Mouse (Mus musculus): ENCODE measurements around the gene Gls2. TPM values are rescaled to one million over a fixed set of nuclear protein-coding genes. Genes with fewer than 3 reads are reported as not detected.

The Gls2 gene
- polyA plus RNA-seq, 1 experiment from 2014 or later = 1.7 TPM

DNA sequence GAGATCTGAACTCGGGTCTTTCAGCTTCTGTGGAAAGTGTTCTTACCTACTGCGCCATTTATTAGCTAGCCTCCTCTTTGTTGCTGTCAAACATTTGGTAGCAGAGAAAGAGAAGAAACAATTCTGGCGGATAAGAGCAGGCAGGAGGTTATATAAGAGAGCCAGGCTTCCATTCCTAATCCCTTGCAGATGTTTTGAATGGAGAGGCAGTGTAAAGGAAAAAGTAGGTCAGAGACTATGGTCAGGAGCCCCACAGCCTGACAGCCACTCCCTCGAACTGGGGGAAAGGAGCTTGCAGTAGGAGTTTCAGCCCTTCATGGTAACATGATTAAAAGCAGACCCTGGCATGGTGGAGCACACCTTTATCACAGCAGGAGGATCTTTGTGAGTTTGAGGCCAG, 42.1 kb downstream of the Gls2 start:
- no peak overlapping the region for H3K9ac ChIP-seq (ENCODE audit: low read length)
- H3K4me1 ChIP-seq (replicated peaks; ENCODE audit: control insufficient read depth, insufficient read depth, low read length) = peaks cover 5% of the 10 kb centered on the region
- no peaks in the 10 kb centered on the region for H3K27me3 ChIP-seq (ENCODE audit: control insufficient read depth, insufficient read depth, low read depth, low read length)
- H3K4me2 ChIP-seq (ENCODE audit: low read depth, low read length) = no peak overlapping the region
- H3K27ac ChIP-seq (ENCODE audit: low read length) = no peak overlapping the region
- no peak for ATAC-seq (ENCODE audit: low read depth)
- WGBS = 72% methylated on average over 4 of the region's 4 CpGs
- H3K9me3 ChIP-seq (ENCODE audit: control insufficient read depth, low read length) = no peaks in the 10 kb centered on the region
- peaks cover 11% of the 10 kb centered on the region for H3K36me3 ChIP-seq (ENCODE audit: control insufficient read depth, insufficient read depth, low read length)
- H3K4me3 ChIP-seq (ENCODE audit: low read length) = no peak overlapping the region

DNA sequence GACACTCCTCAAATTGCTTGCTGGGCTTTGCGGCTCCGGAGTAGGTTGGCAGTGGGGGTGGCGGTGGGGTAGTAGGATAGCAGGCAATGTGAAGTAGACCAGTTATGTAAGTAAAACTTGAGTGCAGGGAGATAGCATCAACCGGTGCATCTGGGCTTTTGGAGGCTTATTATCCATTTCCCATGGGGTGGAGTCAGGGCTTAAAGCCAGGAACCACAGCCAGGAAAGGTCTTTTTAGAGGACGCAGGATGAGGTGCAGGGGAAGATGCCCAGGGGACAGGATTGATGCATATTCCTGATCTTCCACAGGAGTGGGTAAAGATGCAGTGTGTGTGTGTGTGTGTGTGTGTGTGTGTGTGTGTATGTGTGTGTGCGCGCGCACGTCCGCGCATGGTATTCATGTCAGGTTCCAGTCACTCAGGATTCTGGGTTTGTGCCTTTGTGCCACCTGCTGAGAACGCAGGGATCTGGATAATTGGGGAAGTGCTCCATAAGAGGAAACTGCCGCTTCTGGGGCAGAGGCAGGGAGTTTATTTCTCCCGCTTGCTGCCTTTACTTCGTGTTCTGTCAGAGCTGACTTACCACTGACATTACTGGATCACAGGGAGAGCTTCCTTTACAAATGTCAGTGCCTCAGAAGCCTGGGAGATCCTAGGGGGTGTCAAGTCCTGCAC, 43.7 kb downstream of the Gls2 start:
- H3K4me1 ChIP-seq (replicated peaks; ENCODE audit: control insufficient read depth, insufficient read depth, low read length) = peaks cover 2% of the 10 kb centered on the region
- H3K4me2 ChIP-seq (ENCODE audit: low read depth, low read length) = no peak overlapping the region
- ATAC-seq (ENCODE audit: low read depth) = no peak
- no peaks in the 10 kb centered on the region for H3K9me3 ChIP-seq (ENCODE audit: control insufficient read depth, low read length)
- no peaks in the 10 kb centered on the region for H3K27me3 ChIP-seq (ENCODE audit: control insufficient read depth, insufficient read depth, low read depth, low read length)
- no peak overlapping the region for H3K9ac ChIP-seq (ENCODE audit: low read length)
- H3K36me3 ChIP-seq (ENCODE audit: control insufficient read depth, insufficient read depth, low read length) = peaks cover 19% of the 10 kb centered on the region
- WGBS = 80% methylated on average over 15 of the region's 15 CpGs
- no peak overlapping the region for H3K27ac ChIP-seq (ENCODE audit: low read length)
- H3K4me3 ChIP-seq (ENCODE audit: low read length) = no peak overlapping the region

DNA sequence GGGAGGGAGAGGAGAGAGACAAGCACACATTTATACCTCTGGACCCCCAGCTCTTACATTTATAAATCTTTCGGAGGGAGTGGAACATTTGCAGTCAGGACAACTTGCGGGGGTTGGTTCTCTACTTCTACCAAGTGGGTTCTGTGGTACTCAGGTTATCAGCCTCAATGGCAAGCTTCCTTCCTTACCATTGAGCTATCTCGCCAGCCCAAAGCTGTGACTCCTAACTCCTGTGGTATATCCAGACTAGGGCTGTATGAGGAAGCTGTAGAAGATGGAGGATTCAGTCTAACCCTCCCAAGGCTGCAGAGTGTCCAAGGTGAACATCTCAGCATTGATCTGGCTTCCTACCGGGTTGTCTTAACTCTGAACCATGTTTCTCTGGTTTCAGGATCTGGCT, 44.9 kb downstream of the Gls2 start:
- Histone ChIP-seq H3K4me2 (ENCODE audit: low read depth, low read length) (no peak overlapping the region), H3K4me1 (replicated peaks; ENCODE audit: control insufficient read depth, insufficient read depth, low read length) (peaks cover 2% of the 10 kb centered on the region), H3K36me3 (ENCODE audit: control insufficient read depth, insufficient read depth, low read length) (peaks cover 22% of the 10 kb centered on the region), H3K9me3 (ENCODE audit: control insufficient read depth, low read length) (no peaks in the 10 kb centered on the region), H3K9ac (ENCODE audit: low read length) (no peak overlapping the region), H3K27ac (ENCODE audit: low read length) (no peak overlapping the region), H3K4me3 (ENCODE audit: low read length) (no peak overlapping the region), H3K27me3 (ENCODE audit: control insufficient read depth, insufficient read depth, low read depth, low read length) (no peaks in the 10 kb centered on the region)
- WGBS = 90% methylated on average over 4 of the region's 4 CpGs
- ATAC-seq (ENCODE audit: low read depth) = no peak

DNA sequence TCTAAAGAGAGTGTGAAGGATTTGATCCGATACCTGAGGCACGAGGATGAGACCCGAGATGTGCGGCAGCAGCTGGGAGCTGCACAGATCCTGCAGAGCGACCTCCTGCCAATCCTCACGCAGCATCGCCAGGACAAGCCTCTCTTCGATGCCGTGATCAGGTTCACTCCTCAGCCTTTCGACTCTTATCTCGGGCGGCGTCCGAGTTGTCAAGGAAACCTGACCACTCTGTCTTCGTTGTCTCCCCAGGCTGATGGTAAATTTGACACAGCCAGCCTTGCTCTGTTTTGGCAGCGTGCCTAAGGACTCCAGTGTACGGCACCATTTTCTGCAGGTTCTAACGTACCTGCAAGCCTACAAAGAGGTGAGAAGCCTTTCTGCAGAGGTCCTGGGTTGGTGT, 45.9 kb downstream of the Gls2 start:
- H3K36me3 ChIP-seq (ENCODE audit: control insufficient read depth, insufficient read depth, low read length) = peaks cover 30% of the 10 kb centered on the region
- peaks cover 2% of the 10 kb centered on the region for H3K4me1 ChIP-seq (replicated peaks; ENCODE audit: control insufficient read depth, insufficient read depth, low read length)
- no peaks in the 10 kb centered on the region for H3K27me3 ChIP-seq (ENCODE audit: control insufficient read depth, insufficient read depth, low read depth, low read length)
- no peak overlapping the region for H3K27ac ChIP-seq (ENCODE audit: low read length)
- ATAC-seq (ENCODE audit: low read depth) = no peak
- H3K9ac ChIP-seq (ENCODE audit: low read length) = no peak overlapping the region
- no peak overlapping the region for H3K4me2 ChIP-seq (ENCODE audit: low read depth, low read length)
- no peak overlapping the region for H3K4me3 ChIP-seq (ENCODE audit: low read length)
- no peaks in the 10 kb centered on the region for H3K9me3 ChIP-seq (ENCODE audit: control insufficient read depth, low read length)
- WGBS = 79% methylated on average over 18 of the region's 18 CpGs

DNA sequence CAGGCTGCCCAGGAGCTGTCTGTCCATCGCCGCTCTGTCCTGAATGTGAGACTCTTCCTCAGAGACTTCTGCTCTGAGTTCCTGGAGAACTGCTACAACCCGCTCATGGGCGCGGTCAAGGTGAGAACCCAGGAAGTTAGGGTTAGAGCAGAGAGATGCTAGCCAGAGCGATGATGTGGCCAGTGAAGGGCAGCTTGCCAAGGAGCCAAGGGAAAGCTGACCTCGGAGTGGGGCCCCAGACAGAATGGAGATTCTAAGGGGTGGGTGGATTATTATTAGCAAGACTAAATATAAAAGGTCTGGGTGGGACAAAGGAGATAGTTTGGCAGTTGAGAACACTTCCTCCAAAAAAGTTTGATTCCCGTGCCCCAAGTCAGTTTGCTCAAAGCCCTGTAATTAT, 49.0 kb downstream of the Gls2 start:
- WGBS = 80% methylated on average over 8 of the region's 8 CpGs
- peaks cover 45% of the 10 kb centered on the region for H3K36me3 ChIP-seq (ENCODE audit: control insufficient read depth, insufficient read depth, low read length)

DNA sequence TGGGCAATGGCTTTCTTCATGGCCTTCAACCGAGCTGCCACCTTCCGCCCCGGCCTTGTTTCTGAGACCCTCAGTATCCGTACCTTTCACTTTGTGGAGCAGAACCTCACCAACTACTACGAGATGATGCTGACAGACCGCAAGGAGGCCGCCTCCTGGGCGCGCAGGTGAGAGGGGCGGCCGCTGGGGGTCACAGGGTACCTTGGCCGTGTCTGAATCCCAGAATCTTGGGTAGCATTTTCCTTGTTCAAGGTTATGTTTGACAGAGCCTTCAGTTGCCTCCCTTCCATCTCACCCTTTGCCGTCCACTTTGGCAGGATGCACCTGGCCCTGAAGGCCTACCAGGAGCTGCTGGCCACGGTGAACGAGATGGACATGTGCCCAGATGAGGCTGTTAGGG, 49.9 kb downstream of the Gls2 start:
- H3K9me3 ChIP-seq (ENCODE audit: control insufficient read depth, low read length) = no peaks in the 10 kb centered on the region
- ATAC-seq (ENCODE audit: low read depth) = no peak
- 91% methylated on average over 15 of the region's 15 CpGs for WGBS
- H3K9ac ChIP-seq (ENCODE audit: low read length) = no peak overlapping the region
- peaks cover 49% of the 10 kb centered on the region for H3K36me3 ChIP-seq (ENCODE audit: control insufficient read depth, insufficient read depth, low read length)
- H3K4me2 ChIP-seq (ENCODE audit: low read depth, low read length) = no peak overlapping the region
- no peaks in the 10 kb centered on the region for H3K27me3 ChIP-seq (ENCODE audit: control insufficient read depth, insufficient read depth, low read depth, low read length)
- H3K4me1 ChIP-seq (replicated peaks; ENCODE audit: control insufficient read depth, insufficient read depth, low read length) = no peaks in the 10 kb centered on the region
- no peak overlapping the region for H3K27ac ChIP-seq (ENCODE audit: low read length)
- no peak overlapping the region for H3K4me3 ChIP-seq (ENCODE audit: low read length)

More for the DNA sequence above, 49.0 kb downstream of the Gls2 start:
- H3K9ac ChIP-seq (ENCODE audit: low read length) = no peak overlapping the region
- ATAC-seq (ENCODE audit: low read depth) = no peak
- no peaks in the 10 kb centered on the region for H3K4me1 ChIP-seq (replicated peaks; ENCODE audit: control insufficient read depth, insufficient read depth, low read length)
- no peak overlapping the region for H3K4me2 ChIP-seq (ENCODE audit: low read depth, low read length)
- H3K4me3 ChIP-seq (ENCODE audit: low read length) = no peak overlapping the region
- H3K27me3 ChIP-seq (ENCODE audit: control insufficient read depth, insufficient read depth, low read depth, low read length) = no peaks in the 10 kb centered on the region
- H3K9me3 ChIP-seq (ENCODE audit: control insufficient read depth, low read length) = no peaks in the 10 kb centered on the region
- H3K27ac ChIP-seq (ENCODE audit: low read length) = no peak overlapping the region

DNA sequence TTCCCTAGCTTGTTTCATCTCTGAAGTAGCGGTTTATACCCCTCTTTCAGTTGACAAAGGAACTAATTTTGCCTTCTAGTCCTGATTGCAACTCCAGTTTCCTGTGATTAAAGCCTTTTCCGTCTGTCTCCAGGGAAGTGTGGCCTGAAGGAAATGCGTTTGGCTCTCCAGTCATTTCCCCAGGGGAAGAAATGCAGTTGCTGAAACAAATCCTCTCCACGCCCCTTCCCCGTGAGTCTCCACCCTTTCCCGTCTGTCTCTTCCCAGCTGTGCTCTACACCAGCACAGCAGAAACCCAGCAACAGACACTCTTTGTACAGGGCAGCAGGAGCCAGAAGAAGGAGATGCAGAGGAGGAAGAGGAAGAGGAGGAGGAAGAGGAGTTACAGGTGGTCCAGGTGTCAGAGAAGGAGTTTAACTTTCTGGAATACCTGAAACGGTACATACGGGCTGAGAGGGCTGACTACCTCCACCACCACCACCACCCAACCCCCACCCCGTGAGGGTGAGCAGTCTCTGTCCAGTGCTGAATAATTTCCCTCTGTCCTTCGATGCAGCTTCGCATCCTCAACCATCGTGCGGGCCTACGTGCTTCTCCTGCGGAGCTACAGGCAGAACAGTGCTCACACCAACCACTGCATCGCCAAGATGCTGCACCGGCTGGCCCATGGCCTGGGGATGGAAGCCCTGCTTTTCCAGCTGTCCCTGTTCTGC, 52.9 kb downstream of the Gls2 start:
- H3K36me3 ChIP-seq (ENCODE audit: control insufficient read depth, insufficient read depth, low read length) = peaks cover 60% of the 10 kb centered on the region
- H3K4me1 ChIP-seq (replicated peaks; ENCODE audit: control insufficient read depth, insufficient read depth, low read length) = no peaks in the 10 kb centered on the region
- H3K27me3 ChIP-seq (ENCODE audit: control insufficient read depth, insufficient read depth, low read depth, low read length) = no peaks in the 10 kb centered on the region
- no peaks in the 10 kb centered on the region for H3K9me3 ChIP-seq (ENCODE audit: control insufficient read depth, low read length)
- 70% methylated on average over 17 of the region's 17 CpGs for WGBS
- peak; percentile 81 for ATAC-seq (ENCODE audit: low read depth)
- H3K27ac ChIP-seq (ENCODE audit: low read length) = peak overlapping the region; percentile 88
- peak overlapping the region; percentile 7 for H3K4me3 ChIP-seq (ENCODE audit: low read length)
- peak overlapping the region; percentile 33 for H3K4me2 ChIP-seq (ENCODE audit: low read depth, low read length)
- no peak overlapping the region for H3K9ac ChIP-seq (ENCODE audit: low read length)

DNA sequence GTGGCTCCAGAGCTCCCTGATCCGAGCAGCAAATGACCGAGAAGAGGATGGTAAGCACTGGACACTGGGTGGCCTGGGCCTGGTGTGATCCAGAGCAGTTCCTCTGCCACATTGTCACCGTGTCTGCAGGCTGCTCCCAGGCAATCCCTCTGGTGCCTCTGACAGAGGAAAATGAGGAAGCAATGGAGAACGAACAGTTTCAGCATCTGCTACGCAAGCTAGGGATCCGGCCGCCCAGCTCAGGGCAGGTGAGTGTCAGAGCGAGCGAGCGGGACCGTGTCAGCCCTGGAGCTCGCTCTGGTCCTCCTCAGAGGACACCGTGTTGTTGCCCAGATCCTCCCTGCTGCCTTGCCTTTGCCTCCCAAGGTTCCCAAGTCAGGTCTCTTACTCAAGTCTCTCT, 56.3 kb downstream of the Gls2 start:
- 85% methylated on average over 13 of the region's 13 CpGs for WGBS

DNA sequence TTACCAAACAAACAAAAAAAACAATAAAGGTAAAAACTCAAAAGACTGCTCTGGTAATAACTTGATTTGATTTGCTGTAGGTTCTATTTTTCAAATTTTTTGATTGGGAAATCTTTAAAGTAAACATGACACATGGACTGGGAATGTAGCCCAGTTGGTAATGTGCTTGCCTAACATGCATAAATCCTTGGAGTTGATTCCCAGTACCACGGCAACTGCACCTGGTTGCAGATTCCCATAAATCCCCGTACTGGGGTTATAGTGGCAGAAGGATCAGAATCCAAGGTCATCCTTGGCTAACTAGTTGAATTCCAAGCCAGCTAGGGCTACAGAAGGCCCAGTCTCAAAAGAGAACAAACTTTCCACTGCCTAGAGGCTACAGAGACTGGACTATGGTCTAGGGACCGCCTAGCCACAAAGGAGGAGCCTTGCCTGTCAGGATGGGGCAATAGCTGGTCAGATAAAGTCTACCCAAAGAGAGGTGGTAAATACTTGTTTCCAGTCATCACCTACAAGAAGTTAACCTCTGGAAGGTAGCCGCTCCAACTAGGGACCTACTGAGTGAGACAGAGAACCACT, 59.5 kb downstream of the Gls2 start, which contains the start of gene Apon:
Gene Apon (plus strand): TSS at position 420 of the 579 bp plus-strand sequence.
- no peak within 1 kb of the TSS for H3K4me3 ChIP-seq (ENCODE audit: low read length)
- H3K9me3 ChIP-seq (ENCODE audit: control insufficient read depth, low read length) = no peaks in the 10 kb centered on the region
- H3K27ac ChIP-seq (ENCODE audit: low read length) = no peak within 1 kb of the TSS
- no peaks in the 10 kb centered on the region for H3K4me1 ChIP-seq (replicated peaks; ENCODE audit: control insufficient read depth, insufficient read depth, low read length)
- no peak for ATAC-seq (ENCODE audit: low read depth)
- peaks cover 27% of the 10 kb centered on the region for H3K36me3 ChIP-seq (ENCODE audit: control insufficient read depth, insufficient read depth, low read length)
- WGBS = 70% methylated on average over 4 of the region's 4 CpGs
- H3K4me2 ChIP-seq (ENCODE audit: low read depth, low read length) = no peak within 1 kb of the TSS
- no peak within 1 kb of the TSS for H3K9ac ChIP-seq (ENCODE audit: low read length)
- H3K27me3 ChIP-seq (ENCODE audit: control insufficient read depth, insufficient read depth, low read depth, low read length) = no peaks in the 10 kb centered on the region

More for the DNA sequence above, 56.3 kb downstream of the Gls2 start:
- ATAC-seq (ENCODE audit: low read depth) = no peak
- Histone ChIP-seq H3K9me3 (ENCODE audit: control insufficient read depth, low read length) (no peaks in the 10 kb centered on the region), H3K4me2 (ENCODE audit: low read depth, low read length) (no peak overlapping the region), H3K27ac (ENCODE audit: low read length) (no peak overlapping the region), H3K27me3 (ENCODE audit: control insufficient read depth, insufficient read depth, low read depth, low read length) (no peaks in the 10 kb centered on the region), H3K9ac (ENCODE audit: low read length) (no peak overlapping the region), H3K36me3 (ENCODE audit: control insufficient read depth, insufficient read depth, low read length) (peaks cover 45% of the 10 kb centered on the region), H3K4me3 (ENCODE audit: low read length) (no peak overlapping the region), H3K4me1 (replicated peaks; ENCODE audit: control insufficient read depth, insufficient read depth, low read length) (no peaks in the 10 kb centered on the region)
